Mouse (Mus musculus) left cerebral cortex, postnatal 36 days (tissue): Measurements from ENCODE around the gene Cnpy4. TPM values are rescaled to one million over a fixed set of nuclear protein-coding genes. Genes with fewer than 3 reads are reported as not detected.
A peak's percentile ranks its signal among the peaks of the same experiment; 100 is the strongest.

ENCODE experiments used
- microRNA-seq: library from miRNA; unstranded; fragments of <30 nt; microRNA quantifications from one replicate; pipeline ENCODE4 v1.2.0, GENCODE M21; 2022
- total RNA-seq, 2 experiments: library from RNA; stranded (reverse); gene quantifications; 2 replicates each; pipeline ENCODE4 v1.2.3; 2021

Gene Cnpy4
- total RNA-seq, 2 experiments from 2014 or later: 14.5 to 18.0 TPM

Small RNA genes within 50 kb of the gene (microRNA-seq; reads per million reads assigned to microRNA genes)
- 454 reads per million, percentile 70 among the genes with 10 or more reads in this experiment for gene Mir106b
- gene Mir25: 47.7 reads per million, percentile 49 among the genes with 10 or more reads in this experiment
- 1,304 reads per million, percentile 80 among the genes with 10 or more reads in this experiment for gene Mir93

Other genes starting within 250 kb of the Cnpy4 start
- 10 to 100 TPM; 21.0 to 23.4 TPM for gene Gjc3, start 224.4 kb upstream of the Cnpy4 start, total RNA-seq
- not detected for gene Azgp1, start 206.0 kb upstream of the Cnpy4 start, total RNA-seq
- not detected for gene Smok3a, start 166.2 kb upstream of the Cnpy4 start, total RNA-seq
- gene Smok3b, start 166.1 kb upstream of the Cnpy4 start, total RNA-seq: not detected
- not detected for gene Smok3c, start 134.3 kb upstream of the Cnpy4 start, total RNA-seq
- 10 to 100 TPM; 39.9 to 40.2 TPM for gene Zkscan1, start 102.4 kb upstream of the Cnpy4 start, total RNA-seq
- 10 to 100 TPM; 16.1 to 16.4 TPM for gene Zscan21, start 70.6 kb upstream of the Cnpy4 start, total RNA-seq
- gene Zfp113, start 31.7 kb upstream of the Cnpy4 start, total RNA-seq: 10 to 100 TPM; 12.3 to 16.2 TPM
- 100 to 1,000 TPM; 122 to 137 TPM for gene Cops6, start 26.4 kb upstream of the Cnpy4 start, total RNA-seq
- gene Ap4m1, start 15.5 kb upstream of the Cnpy4 start, total RNA-seq: 10 to 100 TPM; 20.1 to 26.6 TPM
- 10 to 100 TPM; 14.3 to 15.3 TPM for gene Mcm7, start 15.1 kb upstream of the Cnpy4 start, total RNA-seq
- 10 to 100 TPM; 36.1 to 41.1 TPM for gene Taf6, start within 50 bp of the Cnpy4 start, total RNA-seq
- 10 to 100 TPM in 1 of 2 experiments, 1 to 10 TPM in 1; 8.7 to 11.6 TPM for gene Mblac1, start 6.8 kb downstream of the Cnpy4 start, total RNA-seq
- gene Nxpe5, start 38.4 kb downstream of the Cnpy4 start, total RNA-seq: not detected
- 10 to 100 TPM; 53.4 to 54.3 TPM for gene Lamtor4, start 68.0 kb downstream of the Cnpy4 start, total RNA-seq
- gene BC037034, start 76.5 kb downstream of the Cnpy4 start, total RNA-seq: 10 to 100 TPM; 59.2 to 68.2 TPM
- 1 to 10 TPM; 2.3 to 3.2 TPM for gene Gal3st4, start 85.4 kb downstream of the Cnpy4 start, total RNA-seq
- gene Gm43720, start 92.5 kb downstream of the Cnpy4 start, total RNA-seq: not detected
- gene Gpc2, start 92.5 kb downstream of the Cnpy4 start, total RNA-seq: 1 to 10 TPM; 1.5 to 2.6 TPM
- under 1 TPM; 0.62 to 0.77 TPM for gene Stag3, start 92.8 kb downstream of the Cnpy4 start, total RNA-seq
- gene Pvrig, start 154.5 kb downstream of the Cnpy4 start, total RNA-seq: not detected